Mouse (Mus musculus) limb, embryonic 11.5 days (tissue): Measurements from ENCODE around the gene Arhgap5. TPM values are rescaled to one million over a fixed set of nuclear protein-coding genes. Genes with fewer than 3 reads are reported as not detected.

Source experiments
- ATAC-seq: fragments of 200-750 bp; cut with Nextera tagmentation; 2 replicates; pipeline ENCODE4 v1.8.0; 2017; ENCODE audit warnings: low read depth; ENCODE audit not compliant: insufficient number of reproducible peaks, low FRiP score, low TSS enrichment
- DNase-seq: peaks from one replicate; pipeline ENCODE4 v3.0.0-alpha.2; 2015; ENCODE audit warnings: low spot score
- H3K27ac ChIP-seq: fragments of 300-500 bp; sonication (generic); replicated peaks from 2 replicates; pipeline ENCODE4 v1.5.1; 2014; ENCODE audit warnings: low read depth, mild to moderate bottlenecking, low read length
- H3K27me3 ChIP-seq: fragments of 300-500 bp; sonication (generic); 2 replicates; pipeline ENCODE4 v1.6.1; 2014; ENCODE audit warnings: mild to moderate bottlenecking, low read length, mixed read lengths; ENCODE audit not compliant: control insufficient read depth, insufficient read depth
- H3K36me3 ChIP-seq: fragments of 300-500 bp; sonication (generic); 2 replicates; pipeline ENCODE4 v1.6.1; 2014; ENCODE audit warnings: mild to moderate bottlenecking, low read length, moderate library complexity, mixed read lengths; ENCODE audit not compliant: control insufficient read depth, insufficient read depth
- H3K4me1 ChIP-seq: fragments of 300-500 bp; sonication (generic); 2 replicates; pipeline ENCODE4 v1.6.1; 2014; ENCODE audit warnings: low read length, mixed read lengths; ENCODE audit not compliant: control insufficient read depth, insufficient read depth
- H3K4me2 ChIP-seq: fragments of 300-500 bp; sonication (generic); 2 replicates; pipeline ENCODE4 v1.6.1; 2014; ENCODE audit warnings: low read depth, mild to moderate bottlenecking, moderate library complexity; ENCODE audit not compliant: severe bottlenecking
- H3K4me3 ChIP-seq: fragments of 300-500 bp; sonication (generic); 2 replicates; pipeline ENCODE4 v1.5.1; 2014; ENCODE audit warnings: low read depth, low read length
- H3K9ac ChIP-seq: fragments of 300-500 bp; sonication (generic); 2 replicates; pipeline ENCODE4 v1.6.1; 2014; ENCODE audit warnings: mild to moderate bottlenecking, low read length
- H3K9me3 ChIP-seq: fragments of 300-500 bp; sonication (generic); 2 replicates; pipeline ENCODE4 v1.6.1; 2016; ENCODE audit warnings: low read length; ENCODE audit not compliant: control insufficient read depth
- WGBS: fragments of 180-500 bp; shearing (Covaris S2); extraction: QIAGEN DNeasy Blood & Tissue Kit; methylation state at CpG from one replicate; pipeline ENCODE4 v1.1.7; 2014; 5-methylcytosine and 5-hydroxymethylcytosine counted together
- polyA plus RNA-seq: library from polyadenylated mRNA; unstranded; fragments of >200 nt; fragmentation: Nextera tagmentation; extraction: Ambion mirVana; gene quantifications from 2 replicates; pipeline ENCODE4 v1.2.1, GENCODE M21; 2014

Gene Arhgap5
- polyA plus RNA-seq, 1 experiment from 2014 or later: 59.1 TPM

DNA sequence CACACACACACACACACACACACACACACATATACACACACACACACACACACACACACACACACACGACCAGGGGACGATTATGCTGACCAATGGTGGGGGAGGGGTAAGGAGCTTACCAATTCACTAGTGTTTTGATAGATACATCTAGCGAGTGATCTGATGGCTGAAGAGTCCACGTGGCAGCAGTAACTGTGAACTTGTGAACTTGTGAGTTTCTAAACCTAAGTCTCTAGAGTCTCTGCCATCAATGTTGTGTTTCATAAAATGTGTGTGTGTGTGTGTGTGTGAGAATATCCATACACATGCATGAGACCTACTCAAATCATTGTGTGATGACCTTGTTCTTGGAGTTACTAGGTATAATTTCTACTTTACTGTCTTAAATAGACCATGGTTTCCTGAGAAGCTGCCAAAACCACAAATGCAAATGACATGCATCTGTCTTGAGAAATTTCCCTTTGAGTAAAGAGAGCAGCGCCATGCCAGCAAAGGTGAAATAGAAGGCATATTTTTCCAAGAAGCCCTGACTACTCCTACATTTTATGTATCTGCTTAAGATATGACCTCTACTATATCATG lies 21.7 kb upstream of the Arhgap5 start:
- no peak overlapping the region for H3K9ac ChIP-seq
- WGBS: 82% methylated on average over 5 of the region's 5 CpGs
- H3K9me3 ChIP-seq: no peaks in the 10 kb centered on the region
- no peak overlapping the region for H3K4me2 ChIP-seq
- H3K36me3 ChIP-seq: no peaks in the 10 kb centered on the region
- no peaks in the 10 kb centered on the region for H3K27me3 ChIP-seq
- ATAC-seq (no peak), DNase-seq (no peak)
- H3K4me1 ChIP-seq: no peaks in the 10 kb centered on the region
- H3K4me3 ChIP-seq: no peak overlapping the region
- no peak overlapping the region for H3K27ac ChIP-seq

DNA sequence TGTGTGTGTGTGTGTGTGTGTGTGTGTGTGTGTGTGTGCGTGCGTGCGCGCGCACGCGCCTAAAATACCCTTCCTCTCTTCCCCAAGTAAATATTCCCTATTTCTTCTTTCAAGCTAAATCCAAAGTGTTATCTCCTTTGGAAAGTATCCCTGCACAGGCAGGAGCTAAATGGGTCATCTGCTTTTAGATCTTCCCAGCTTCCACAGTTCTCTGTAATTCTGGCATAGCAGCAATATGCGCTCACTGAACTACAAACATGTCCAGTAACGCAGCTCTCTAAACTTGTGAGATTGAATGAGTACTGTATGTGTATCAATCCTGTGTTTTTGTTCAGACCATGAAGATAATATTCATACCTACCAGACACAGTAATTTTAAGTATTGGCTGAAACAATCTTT lies 20.6 kb upstream of the Arhgap5 start:
- no peaks in the 10 kb centered on the region for H3K27me3 ChIP-seq
- WGBS: 97% methylated on average over 9 of the region's 9 CpGs

DNA sequence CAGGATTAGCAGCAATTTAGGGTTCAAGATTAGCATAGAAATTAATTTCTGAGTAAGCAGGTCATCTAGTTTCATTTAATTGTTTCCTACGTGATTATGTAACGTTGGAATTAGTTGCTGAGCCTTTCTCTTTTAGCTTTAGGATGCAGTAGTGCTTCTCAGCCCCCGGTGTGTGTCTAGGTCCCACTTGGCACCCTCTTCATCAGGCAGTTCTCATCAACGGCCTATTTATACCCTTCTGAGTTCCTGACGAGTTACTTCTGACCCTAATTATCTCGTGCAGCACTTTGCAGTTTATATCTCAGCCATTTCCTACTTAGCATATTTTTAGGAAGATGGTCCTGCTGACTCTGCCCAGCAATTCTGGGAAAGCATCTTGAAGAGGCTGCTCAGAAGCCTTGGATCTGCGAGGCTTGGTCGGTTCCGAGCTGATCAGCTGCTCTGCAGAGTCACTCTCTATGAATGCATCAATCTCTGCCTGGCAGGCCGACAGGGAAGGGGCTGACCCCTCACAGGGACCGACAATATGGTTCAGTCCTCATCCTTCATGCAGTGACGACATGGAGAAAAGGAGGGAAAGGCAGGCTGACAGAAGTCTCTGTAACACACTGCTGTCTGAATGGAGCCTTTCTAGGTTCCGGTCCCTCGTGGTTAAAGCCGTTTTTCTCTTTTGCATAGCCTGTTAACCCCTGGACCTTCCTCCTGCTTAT lies 15.4 kb upstream of the Arhgap5 start:
- no peaks in the 10 kb centered on the region for H3K4me1 ChIP-seq
- H3K4me3 ChIP-seq: no peak overlapping the region
- DNase-seq: no peak
- no peaks in the 10 kb centered on the region for H3K36me3 ChIP-seq
- WGBS: 43% methylated on average over 15 of the region's 15 CpGs
- no peaks in the 10 kb centered on the region for H3K27me3 ChIP-seq
- no peak overlapping the region for H3K27ac ChIP-seq
- ATAC-seq: no peak
- no peaks in the 10 kb centered on the region for H3K9me3 ChIP-seq
- no peak overlapping the region for H3K4me2 ChIP-seq
- H3K9ac ChIP-seq: no peak overlapping the region

More for the DNA sequence above, 20.6 kb upstream of the Arhgap5 start:
- DNase-seq (no peak), ATAC-seq (no peak)
- Histone ChIP-seq H3K4me2 (no peak overlapping the region), H3K36me3 (no peaks in the 10 kb centered on the region), H3K4me3 (no peak overlapping the region), H3K9me3 (no peaks in the 10 kb centered on the region), H3K27ac (no peak overlapping the region), H3K4me1 (no peaks in the 10 kb centered on the region), H3K9ac (no peak overlapping the region)

DNA sequence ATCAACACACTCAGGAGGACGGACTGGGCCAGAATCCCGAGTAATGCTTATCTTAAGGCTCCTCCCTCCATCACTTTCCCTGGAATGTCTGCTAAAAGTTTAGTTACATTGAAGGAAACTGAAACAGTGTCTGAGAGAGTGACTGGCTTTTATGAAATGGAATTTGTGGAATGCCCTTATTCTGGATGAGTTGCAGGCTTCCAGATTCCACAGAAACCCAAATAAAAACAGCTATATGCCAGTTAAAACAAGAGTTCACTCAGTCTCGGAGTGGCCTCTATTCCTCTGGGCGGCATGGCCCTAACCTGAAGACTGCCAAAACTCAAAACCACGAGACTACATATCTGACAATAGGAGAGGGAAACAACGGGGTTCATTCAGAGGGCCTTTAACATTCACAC lies 10.5 kb upstream of the Arhgap5 start:
- H3K36me3 ChIP-seq: no peaks in the 10 kb centered on the region
- no peak for ATAC-seq
- H3K4me2 ChIP-seq: no peak overlapping the region
- no peaks in the 10 kb centered on the region for H3K9me3 ChIP-seq
- WGBS: 76% methylated on average over 6 of the region's 6 CpGs
- no peak for DNase-seq
- no peak overlapping the region for H3K4me3 ChIP-seq
- no peaks in the 10 kb centered on the region for H3K4me1 ChIP-seq
- no peak overlapping the region for H3K27ac ChIP-seq
- no peak overlapping the region for H3K9ac ChIP-seq
- no peaks in the 10 kb centered on the region for H3K27me3 ChIP-seq

DNA sequence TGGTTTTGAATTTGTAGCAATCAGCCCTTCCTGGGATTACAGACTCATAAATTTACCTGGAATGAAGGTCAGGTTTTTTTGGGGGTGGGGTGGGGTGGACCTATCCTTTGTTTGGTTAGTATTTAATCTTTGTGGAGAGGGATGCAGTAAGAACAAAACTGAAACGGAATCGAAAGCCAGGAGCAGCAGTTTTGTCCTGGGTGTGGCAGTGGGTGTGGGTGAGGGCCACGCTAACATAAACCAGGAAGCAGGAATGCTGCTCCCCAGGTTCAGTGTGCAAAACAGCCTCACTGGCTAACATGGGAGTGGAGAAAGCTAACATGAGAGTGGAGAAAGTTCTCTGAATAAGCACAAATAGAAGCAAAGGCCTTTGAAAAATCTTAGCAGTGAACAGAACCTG lies 6.6 kb upstream of the Arhgap5 start:
- Histone ChIP-seq H3K27me3 (no peaks in the 10 kb centered on the region), H3K9me3 (no peaks in the 10 kb centered on the region), H3K36me3 (no peaks in the 10 kb centered on the region), H3K27ac (no peak overlapping the region), H3K4me1 (no peaks in the 10 kb centered on the region), H3K9ac (no peak overlapping the region), H3K4me3 (no peak overlapping the region), H3K4me2 (no peak overlapping the region)
- 81% methylated on average over 3 of the region's 3 CpGs for WGBS
- DNase-seq: no peak
- no peak for ATAC-seq

DNA sequence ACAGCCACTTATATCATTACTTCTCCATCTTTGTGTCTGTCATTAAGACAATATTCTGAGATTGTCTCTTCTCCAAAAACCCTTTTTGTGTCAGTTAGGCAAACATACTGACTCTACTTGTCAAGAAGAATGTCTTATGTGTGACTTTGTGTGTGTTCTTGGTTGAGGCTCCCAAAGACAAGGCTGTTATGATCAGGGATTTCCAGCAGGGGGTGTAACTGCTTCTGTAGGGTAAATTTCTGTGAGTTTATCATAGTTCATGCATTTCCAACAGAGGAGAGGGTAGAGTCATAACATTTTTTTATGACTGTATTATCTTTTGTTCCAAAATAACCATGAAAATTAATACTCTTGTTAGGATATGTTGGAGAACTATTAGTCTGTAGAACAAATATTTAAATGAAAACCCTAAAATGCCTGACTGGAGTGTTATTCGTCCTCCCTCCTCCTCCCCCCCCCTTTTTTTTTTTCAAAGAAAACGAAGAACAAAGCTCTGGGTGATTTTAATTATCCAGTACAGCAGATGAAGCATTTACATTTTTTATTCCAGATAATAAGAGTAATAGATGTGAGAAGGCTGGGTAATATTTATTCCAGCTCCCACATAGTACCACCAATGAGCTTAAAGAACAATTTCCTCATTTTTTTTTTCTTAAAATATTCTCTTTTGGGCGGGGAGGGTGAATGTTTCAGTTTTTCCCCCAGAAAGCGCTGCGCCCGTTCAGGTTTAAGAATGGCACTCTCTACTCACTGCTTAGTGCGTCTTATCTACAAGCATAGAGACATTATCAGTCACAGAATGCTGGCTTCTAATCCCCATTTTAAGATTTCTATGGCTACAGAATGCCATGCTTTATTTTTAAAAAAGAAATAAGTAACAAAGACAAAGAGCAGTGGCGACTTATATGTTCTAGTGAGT lies 2.6 kb upstream of the Arhgap5 start:
- no peak overlapping the region for H3K4me3 ChIP-seq
- H3K9ac ChIP-seq: no peak overlapping the region
- ATAC-seq: no peak
- DNase-seq: no peak
- no peaks in the 10 kb centered on the region for H3K9me3 ChIP-seq
- H3K4me2 ChIP-seq: no peak overlapping the region
- H3K27ac ChIP-seq: no peak overlapping the region
- H3K4me1 ChIP-seq: no peaks in the 10 kb centered on the region
- no peaks in the 10 kb centered on the region for H3K36me3 ChIP-seq
- 81% methylated on average over 8 of the region's 8 CpGs for WGBS
- H3K27me3 ChIP-seq: no peaks in the 10 kb centered on the region

DNA sequence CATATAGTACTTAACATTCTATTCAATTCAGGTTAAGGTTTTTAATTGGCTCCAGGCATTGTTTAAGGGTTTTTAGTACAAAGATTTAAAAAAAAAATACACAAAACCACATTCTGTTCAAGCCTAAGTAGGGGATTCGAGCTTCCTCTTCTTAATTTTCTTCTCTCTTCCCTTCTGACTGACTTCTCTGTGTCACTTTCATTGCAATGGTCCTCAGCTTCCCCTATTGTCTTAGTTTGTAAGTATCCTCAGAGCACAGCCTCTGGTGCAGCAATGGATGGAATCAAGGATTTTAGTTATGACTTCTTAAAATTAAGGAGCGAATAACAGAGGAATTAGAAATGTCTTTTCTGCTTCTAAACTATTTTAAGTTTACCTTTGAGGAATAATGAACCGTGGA lies 1.6 kb upstream of the Arhgap5 start:
- Histone ChIP-seq H3K4me2 (no peak overlapping the region), H3K36me3 (no peaks in the 10 kb centered on the region), H3K9ac (no peak overlapping the region), H3K9me3 (no peaks in the 10 kb centered on the region), H3K27me3 (no peaks in the 10 kb centered on the region), H3K4me1 (no peaks in the 10 kb centered on the region), H3K27ac (no peak overlapping the region), H3K4me3 (no peak overlapping the region)
- DNase-seq (no peak), ATAC-seq (no peak)
- 69% methylated on average over 3 of the region's 3 CpGs for WGBS

DNA sequence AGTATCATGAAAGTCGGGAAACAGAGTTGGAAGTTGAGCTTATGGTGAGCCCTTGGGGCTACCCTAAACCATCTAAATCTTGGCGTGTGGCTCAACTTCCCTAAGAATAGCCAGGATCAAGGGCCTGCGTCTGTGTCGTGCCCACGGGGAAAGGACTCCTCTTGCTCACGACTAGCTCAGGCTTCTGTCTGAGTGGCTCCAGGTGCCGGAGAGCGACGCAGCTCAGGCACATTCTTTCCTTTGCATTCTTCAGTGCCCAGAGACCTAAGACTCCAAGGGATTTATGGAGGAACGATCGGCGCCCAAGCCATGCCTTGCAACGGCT lies 679 bp upstream of the Arhgap5 start:
- no peaks in the 10 kb centered on the region for H3K9me3 ChIP-seq
- no peaks in the 10 kb centered on the region for H3K36me3 ChIP-seq
- peak overlapping the region; percentile 43 for H3K4me2 ChIP-seq
- no peaks in the 10 kb centered on the region for H3K4me1 ChIP-seq
- ATAC-seq (peak; percentile 66), DNase-seq (no peak)
- H3K27me3 ChIP-seq: no peaks in the 10 kb centered on the region
- under 1% methylated on average over 13 of the region's 13 CpGs for WGBS
- peak overlapping the region; percentile 97 for H3K4me3 ChIP-seq
- H3K9ac ChIP-seq: peak overlapping the region; percentile 55
- H3K27ac ChIP-seq: peak overlapping the region; percentile 96
